Mouse (Mus musculus): ENCODE measurements around the gene Ofcc1.

DNA sequence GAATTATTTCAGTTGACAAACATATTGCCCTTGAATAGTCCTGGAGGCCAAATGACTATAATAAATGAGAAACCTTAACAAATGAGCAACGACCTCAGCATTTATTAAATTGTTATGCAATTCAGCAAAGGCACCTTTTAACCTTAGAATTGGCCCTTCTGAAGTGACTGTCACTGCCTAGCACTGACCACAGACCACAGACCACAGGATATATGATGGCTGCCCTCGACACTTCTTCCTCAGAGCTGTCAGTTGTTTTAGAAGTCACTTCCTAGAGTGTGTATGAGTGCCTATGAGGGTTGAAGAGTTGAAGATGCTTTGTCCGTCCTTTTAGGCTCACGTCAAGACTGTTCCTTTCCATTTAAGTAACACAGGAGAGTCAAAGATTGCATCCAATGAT, 72.6 kb downstream of the Ofcc1 start:
- TF ChIP-seq CTCF (IDR thresholded peaks at IDR 0.05; ENCODE audit: borderline replicate concordance, extremely low read depth, insufficient read depth, insufficient read length) (no peak), POLR2A (IDR thresholded peaks at IDR 0.05; ENCODE audit: borderline replicate concordance, extremely low read depth, insufficient read depth, insufficient read length, poor library complexity, severe bottlenecking) (no peak)
